Mouse (Mus musculus) kidney, adult 2 months (tissue): Measurements from ENCODE around the gene Rap1a.

Source experiments
- CTCF ChIP-seq: fragments of 200-500 bp; conservative IDR thresholded peaks from 2 replicates; pipeline ENCODE4 v1.5.1; 2011; ENCODE audit warnings: low read depth, mild to moderate bottlenecking, control low read depth, low read length, moderate library complexity, mixed read lengths; ENCODE audit not compliant: insufficient read depth, insufficient read length
- POLR2A ChIP-seq: fragments of 200-500 bp; IDR thresholded peaks from one replicate; pipeline ENCODE4 v1.6.1; 2011; ENCODE audit warnings: low read depth, low read length, control low read depth

- TF ChIP-seq CTCF (no peak), POLR2A (no peak)
Observed at GRCm38 (mm10) chr3:105839836-105840235, 38.7 kb upstream of the Rap1a start.
